Mouse (Mus musculus) brain, adult 2 months (tissue): ENCODE results near the gene Pgap3.
A peak's percentile ranks its signal among the peaks of the same experiment; 100 is the strongest.
"Not testable (repeated sequence)": the region's sequence is repeated elsewhere in the genome, so short reads cannot be mapped to it uniquely, and the experiment has no call there.

Experiments
- DNase-seq: peaks from one replicate; pipeline ENCODE4 v3.0.0; 2011; ENCODE audit warnings: low read depth, low spot score

The Pgap3 gene

GRCm38 (mm10) chr11:98383261-98384030 is 16.8 kb downstream of the Pgap3 start, which contains the start of gene Tcap:
Tcap (plus strand) TSS chr11:98383811.
- DNase-seq = peak; percentile 72

DNA sequence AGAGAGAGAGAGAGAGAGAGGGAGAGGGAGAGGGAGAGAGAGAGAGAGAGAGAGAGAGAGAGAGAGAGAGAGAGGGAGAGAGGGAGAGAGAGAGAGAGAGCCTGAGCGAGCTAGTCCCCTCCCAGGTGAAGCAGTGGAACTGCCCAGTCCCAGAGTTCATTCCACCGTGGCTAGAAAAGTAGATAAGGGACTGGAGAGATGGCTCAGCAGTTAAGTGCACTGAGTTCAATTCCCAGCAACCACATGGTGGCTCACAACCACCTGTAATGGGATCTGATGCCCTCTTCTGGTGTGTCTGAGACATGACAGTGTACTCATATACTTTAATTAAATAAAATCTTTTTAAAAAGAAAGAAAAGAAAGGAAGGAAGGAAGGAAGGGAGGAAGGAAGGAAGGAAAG is 17.9 kb downstream of the Pgap3 start:
- DNase-seq = not testable (repeated sequence)

- no peak for DNase-seq
Measured at GRCm38 (mm10) chr11:98381651-98382050, 18.6 kb downstream of the Pgap3 start.

DNA sequence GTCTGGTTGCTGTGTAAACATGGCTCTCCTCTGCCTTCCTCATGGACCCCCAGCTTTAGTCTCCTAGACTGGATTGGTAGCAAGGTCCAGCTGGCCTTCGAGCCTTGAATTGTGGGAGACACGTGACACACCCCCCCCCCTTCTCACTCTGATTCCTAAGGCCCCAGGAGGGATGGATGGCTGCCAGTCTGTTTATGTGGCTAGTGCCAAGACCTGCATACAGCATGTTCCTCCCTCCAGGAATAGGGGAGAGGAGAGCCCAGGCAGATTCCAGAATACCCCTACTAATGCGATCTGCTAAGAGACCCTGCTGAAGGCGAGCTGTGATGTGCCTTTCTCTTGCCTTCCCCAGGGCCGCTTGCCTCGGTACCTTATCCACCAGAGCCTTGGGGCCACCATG is 20.2 kb downstream of the Pgap3 start:
- DNase-seq = peak; percentile 91

- no peak for DNase-seq
Measured at GRCm38 (mm10) chr11:98379379-98379778, 20.9 kb downstream of the Pgap3 start.

DNA sequence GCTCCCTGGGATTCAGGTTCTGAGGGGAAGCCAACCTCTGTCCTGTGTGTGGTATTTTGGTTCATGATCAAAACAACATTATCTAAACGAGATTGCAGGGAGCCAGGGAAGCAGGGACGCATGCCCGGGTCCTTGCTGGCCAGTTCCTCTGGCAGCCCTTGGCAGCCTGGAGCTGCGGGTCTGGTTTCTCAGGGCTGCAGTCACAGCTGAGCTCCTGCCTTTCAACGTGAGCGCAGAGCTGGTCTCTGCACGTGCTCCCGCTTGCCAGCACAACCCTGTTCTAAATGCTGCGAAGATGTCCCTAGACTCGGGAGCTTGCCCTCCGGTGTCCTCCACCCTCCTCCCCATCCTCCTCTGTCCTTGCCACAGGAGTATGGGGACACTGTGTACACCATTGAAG is 22.5 kb downstream of the Pgap3 start:
- no peak for DNase-seq

DNA sequence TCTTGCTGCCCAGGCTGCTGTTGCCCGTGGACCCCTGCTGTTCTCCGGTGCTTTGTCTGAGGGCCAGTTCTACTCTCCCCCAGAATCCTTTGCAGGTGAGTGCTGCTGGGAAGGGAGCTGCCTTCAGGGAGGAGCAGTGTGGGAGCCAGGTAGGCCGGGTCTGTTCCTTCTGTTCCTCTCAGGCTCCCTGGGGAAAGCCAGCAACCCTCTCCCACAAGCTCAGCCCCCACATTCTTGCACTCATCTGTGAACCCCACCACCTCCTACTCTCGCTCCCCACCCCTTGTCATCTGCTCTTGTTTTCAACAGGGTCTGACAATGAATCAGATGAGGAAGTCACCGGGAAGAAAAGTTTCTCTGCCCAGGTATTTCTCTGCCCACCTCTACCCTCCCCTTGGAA is 23.5 kb downstream of the Pgap3 start:
- DNase-seq = peak; percentile 55

GRCm38 (mm10) chr11:98374266-98374665 is 26.0 kb downstream of the Pgap3 start:
- DNase-seq = no peak

DNA sequence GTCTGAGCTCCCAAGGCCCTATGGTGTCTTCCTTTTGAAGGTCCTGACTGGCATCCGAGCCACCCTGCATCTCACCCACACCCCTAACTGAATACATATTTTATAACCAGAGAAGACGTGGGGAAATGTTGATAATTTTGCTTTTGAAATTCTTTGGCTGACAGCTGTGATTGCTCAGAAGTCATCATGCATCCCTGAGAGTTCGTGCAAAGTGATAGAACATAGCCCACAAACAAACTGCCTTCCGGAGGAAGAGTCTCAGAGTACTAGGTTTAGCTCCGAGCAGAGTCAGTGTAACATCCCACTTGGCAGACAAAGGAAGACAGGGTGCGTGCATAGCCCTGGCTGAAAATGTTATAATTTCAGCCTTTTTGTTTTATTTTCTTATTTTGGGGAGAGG is 27.0 kb downstream of the Pgap3 start:
- DNase-seq = peak; percentile 50

DNA sequence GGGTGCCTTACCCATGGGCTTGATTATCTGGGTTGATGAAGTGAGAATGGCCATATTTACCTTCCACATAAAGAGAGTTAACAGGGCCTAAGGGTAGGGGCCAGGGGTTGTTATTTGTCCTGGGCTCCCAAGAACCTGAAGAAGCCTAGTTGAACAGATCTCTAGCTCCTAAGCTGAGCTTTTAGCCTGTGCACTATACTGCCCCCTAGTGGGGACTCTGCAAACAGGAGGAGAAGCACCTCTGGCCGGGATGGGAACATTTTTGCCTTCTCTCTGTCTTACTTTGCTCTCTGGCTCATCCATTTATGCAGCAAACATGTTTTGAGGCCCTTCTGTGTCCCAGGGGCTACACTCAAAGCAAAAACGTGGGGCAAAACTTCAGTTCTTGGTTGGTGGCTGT is 27.9 kb downstream of the Pgap3 start:
- peak; percentile 85 for DNase-seq

DNA sequence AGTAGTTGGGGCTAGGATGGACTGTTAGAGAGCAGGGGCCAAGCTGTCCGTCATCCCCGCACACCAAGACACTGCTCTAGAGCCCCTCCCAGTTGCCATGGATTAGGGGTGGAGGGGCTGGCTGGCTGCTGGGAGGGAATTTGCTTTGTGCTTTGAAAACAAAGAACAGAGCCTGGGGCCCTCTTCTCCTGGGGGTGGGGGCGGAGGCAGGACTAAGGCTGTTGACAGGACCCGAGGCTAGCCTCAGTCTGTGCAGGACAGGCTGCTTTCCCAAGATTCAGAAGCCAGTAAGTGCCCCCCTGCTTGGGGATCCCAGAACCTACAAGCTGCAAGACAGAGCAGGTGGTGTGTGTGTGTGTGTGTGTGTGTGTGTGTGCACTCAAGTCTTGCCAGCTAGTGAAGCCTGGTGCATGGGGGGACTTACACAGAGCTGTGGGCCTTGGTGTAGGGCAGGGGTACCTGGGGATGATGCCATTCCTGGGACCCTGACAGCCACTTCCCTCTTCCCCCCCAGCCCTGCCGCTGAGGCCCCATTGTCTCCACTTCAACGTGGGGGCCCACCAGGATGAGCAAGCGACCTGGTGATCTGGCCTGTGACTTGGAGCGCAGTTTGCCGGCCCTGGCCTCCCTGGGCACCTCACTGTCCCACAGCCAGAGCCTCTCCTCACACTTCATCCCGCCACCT is 28.6 kb downstream of the Pgap3 start:
- DNase-seq = peak; percentile 52

DNA sequence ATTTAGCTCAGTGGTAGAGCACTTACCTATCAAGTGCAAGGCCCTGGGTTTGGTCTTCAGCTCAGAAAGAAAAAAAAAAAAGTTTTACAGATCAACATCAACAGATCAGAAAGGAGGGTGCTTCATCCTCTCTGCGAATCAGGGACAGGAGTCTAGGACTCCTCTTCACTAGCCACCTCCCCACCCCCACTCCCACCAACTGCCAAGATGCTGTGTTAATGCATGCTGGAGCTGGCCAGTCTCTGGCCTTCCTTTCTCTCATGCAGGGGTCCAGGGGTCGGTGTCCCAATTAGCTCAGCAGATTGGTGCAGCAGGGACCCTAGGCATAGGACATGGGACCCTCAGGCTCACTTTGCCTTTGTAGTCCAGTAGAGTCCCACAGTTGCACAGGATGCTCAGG is 29.7 kb downstream of the Pgap3 start:
- no peak for DNase-seq

DNA sequence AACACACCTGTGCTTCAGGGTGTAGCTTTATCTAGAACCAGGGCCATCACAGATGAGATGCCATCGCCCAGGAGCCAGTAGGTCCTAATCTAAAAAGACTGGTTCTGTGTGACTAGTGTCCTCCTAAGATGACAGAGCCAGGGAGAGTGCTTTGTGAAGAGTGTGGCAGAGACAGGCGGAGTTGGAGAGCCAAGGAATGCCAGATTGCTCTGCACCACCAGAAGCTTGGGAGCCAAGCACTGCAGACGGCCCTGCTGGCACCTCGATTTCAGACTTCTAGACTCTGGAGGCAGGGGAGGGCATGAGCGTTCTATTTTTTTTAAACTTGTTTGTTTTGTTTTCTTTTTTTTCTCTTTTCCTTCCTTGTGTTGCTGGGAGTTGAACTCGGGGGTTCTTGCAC is 31.0 kb downstream of the Pgap3 start:
- peak; percentile 90 for DNase-seq

DNA sequence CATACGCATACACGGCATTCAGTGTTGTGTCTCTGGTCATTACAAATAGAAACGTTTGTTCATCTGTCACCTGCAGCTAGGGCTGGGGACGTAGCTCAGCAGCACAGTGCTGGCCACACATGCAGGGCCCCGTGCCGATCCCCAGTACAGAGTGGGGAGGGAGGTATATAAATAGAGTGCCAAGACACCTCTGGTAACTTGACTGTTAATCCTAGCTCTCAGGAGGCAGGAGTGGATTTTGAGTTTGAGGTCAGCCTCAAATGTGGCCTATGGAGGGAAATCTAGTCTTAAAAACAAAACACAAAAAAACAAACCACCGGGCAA is 32.5 kb downstream of the Pgap3 start:
- no peak for DNase-seq

- peak; percentile 78 for DNase-seq
Measured at GRCm38 (mm10) chr11:98367171-98367862, 33.0 kb downstream of the Pgap3 start.

DNA sequence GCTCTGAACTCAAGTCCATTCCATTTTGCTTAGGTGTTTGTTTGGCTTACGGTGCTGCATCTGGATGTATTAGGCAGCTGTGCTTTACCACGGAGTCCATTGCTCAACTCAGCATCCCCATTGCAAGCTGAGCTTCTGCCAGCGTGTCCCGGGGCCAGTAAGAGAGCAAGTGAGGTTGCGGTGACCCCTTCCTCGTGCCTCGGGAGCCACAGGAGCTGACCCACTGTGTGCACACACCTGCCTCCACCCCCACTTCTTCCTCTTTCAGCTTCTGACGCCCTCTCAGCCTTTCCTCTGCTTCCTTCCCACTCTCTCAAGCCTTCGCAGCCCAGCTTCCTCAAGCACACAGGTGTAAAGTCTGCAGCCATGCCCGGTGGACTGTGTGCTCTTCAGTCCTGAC is 34.0 kb downstream of the Pgap3 start:
- DNase-seq = no peak

DNA sequence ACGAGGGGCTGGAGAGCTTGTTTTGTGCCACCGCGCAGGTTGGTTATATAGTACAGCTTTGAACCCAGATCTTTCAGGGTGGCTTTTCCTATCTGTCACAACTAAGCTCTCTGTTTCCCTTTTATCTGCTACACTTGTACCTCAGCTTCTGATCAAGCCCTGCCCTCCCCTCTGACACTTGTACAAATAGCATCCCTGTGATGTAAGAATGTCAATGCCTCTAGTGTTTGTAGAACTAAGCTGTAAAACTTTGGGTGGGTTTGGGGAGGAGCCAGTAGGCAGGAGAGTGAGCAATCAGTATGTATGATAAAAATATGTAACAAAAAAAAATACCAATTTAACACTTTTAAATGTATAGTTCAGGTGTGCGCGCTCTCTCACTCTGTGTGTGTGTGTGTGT is 35.9 kb downstream of the Pgap3 start:
- no peak for DNase-seq

DNA sequence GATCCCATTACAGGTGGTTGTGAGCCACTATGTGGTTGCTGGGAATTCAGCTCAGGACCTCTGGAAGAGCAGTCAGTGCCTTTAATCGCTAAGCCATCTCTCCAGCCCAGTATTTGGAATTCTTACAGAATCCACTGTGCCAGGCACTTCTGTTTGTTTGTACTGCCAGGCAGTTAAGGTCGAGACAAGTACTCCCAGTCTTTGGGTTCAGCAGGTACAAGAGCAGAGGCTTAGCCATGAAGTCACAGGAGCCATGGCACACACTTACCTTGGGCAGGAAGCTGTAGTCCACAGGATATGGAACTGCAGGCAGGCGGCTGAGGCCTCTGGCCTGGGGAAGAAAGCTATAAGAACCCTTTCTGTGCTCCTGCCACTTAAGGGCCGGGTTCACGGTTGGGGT is 36.5 kb downstream of the Pgap3 start:
- DNase-seq = no peak

GRCm38 (mm10) chr11:98360866-98361521 is 39.3 kb downstream of the Pgap3 start:
- DNase-seq = peak; percentile 75

GRCm38 (mm10) chr11:98358161-98359083 is 41.9 kb downstream of the Pgap3 start, which contains the start of gene Stard3:
Stard3 (plus strand) TSS chr11:98358368.
- peak; percentile 95 for DNase-seq
